Mouse (Mus musculus): ENCODE measurements around the gene Pycr2.
"Not testable (repeated sequence)": the region's sequence is repeated elsewhere in the genome, so short reads cannot be mapped to it uniquely, and the experiment has no call there.

The Pycr2 gene

DNA sequence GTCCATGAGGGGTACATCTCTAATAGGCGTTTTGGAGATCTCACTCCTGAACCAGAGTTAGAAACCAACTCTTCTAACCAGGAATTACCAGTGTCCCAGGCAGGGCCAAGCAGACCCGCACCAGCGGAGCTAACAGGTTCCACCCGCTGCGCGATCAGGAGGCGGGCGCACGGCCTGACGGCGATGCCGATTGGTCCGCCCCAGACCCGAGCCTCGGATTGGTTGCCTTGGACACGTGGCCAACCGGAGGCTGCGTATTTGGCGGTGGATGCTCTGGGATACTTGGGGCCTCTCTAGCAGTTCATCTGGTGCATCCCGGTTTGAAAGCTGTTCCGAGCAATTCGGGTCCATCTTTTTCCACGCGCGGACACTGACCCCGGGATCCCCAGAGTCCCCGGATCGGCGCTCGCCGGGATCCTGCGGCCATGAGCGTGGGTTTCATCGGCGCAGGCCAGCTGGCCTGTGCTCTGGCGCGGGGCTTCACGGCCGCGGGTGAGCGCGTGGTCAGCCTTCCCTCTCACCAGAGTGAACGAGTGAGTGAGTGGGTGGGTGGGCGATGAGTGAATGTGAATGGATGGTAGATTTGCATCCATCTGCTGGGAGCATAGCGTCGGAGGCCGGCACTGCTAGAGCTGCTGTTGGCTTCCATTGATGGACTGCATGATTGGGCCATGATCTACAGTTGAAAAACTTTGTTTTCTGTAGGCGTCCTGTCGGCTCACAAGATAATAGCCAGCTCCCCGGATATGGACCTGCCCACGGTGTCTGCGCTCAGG lies at the start of gene Pycr2:
TSS of gene Pycr2 (plus strand) at position 255 of the 776 bp plus-strand sequence.
- DNase-seq = peak; percentile 90 to 92

DNA sequence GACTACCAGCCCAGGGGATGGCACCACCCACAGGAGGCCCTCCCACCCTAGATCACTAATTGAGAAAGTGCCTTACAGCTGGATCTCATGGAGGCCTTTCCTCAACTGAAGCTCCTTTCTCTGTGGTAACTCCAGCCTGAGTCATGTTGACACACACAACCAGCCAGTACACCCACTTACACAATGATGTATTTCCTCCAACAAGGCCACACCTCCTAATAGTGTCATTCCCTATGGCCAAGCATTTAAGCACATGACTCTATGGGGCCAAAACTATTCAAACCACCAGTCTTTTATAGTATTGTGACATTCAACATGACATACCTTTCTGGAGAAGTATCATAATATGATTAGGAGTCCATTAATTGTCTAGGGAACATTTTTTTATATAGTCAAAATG lies 45.3 kb upstream of the Pycr2 start:
- DNase-seq = no peak

DNA sequence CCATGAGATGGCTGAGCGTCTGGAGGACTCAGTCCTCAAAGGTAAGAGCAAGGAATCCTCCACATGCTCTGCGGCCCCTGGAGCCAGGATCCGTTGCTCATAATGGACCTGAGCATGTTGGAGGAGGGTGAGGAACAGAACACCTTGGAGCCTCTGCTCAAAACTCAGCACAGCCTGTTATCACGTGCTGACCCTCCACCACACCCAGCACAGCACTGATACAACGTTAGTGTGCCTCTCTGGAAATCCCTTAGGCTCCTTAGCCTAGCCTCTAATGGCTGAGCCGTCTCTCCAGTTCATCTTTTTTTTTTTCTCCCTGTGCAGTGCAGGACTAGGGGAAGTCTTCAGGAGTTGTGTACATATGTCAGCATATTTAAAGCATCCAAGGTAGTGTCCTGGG lies 44.1 kb upstream of the Pycr2 start:
- DNase-seq = no peak

DNA sequence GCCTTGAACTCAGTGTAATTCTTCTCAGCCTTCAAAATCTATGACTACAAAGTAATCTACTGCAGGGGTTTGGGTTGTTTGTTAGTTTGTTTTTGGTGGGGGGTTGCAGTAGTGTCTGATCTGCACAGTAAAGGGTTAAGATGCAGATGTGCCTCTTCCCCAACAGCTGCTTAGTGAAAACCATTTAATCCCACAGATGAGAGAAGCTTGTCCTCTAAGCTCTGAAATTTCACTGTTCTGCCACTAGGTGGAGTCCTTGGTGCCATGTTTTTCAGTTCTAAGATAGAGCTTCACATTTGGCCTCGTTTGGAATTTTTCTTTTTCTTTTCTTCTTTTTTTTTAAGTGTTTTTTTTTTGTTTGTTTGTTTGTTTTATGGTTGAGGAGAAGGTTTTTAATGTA lies 40.5 kb upstream of the Pycr2 start:
- no peak for DNase-seq

DNA sequence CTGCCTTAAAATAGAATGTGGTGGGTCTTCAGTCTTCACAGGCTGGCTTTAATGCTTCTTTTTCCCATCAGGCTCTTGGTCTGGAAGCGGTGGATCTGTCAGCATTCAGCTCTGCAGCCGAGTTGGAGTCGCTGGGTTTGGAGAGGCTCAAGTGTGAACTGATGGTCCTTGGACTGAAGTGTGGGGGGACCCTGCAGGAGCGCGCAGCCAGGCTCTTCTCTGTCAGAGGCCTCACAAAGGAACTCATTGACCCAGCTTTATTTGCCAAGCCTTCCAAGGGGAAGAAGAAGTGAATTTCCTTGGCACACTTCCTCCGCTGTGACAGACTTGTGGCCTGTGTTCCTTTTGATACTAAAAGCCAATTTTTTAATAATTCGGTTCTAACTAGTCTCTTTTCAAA lies 38.1 kb upstream of the Pycr2 start:
- DNase-seq = no peak

DNA sequence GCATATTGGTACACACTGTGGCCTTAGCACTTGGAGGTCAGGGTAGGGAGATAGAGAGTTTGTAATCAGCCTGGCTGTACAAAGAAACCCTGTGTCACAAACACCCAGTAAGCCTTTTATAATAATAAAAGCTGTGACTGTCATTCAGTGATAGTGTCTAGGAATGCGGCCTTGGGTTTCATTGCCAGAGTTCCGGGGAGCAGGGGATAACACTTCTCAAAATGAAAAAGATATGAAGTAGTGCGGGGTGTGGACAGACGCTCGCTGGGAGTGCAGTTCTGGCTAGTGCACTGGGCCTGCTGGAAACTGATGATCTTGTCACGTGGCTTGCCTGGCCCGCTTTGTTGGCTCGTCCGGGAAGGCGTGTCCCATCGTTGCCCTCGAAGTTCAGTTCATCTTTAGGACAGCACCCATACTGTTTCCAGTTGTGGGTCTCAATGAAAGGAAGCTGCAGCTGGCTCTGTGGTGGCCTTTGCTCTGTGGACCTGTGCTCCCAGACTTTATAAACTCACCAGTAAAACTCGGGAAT lies 33.9 kb upstream of the Pycr2 start:
- no peak for DNase-seq

DNA sequence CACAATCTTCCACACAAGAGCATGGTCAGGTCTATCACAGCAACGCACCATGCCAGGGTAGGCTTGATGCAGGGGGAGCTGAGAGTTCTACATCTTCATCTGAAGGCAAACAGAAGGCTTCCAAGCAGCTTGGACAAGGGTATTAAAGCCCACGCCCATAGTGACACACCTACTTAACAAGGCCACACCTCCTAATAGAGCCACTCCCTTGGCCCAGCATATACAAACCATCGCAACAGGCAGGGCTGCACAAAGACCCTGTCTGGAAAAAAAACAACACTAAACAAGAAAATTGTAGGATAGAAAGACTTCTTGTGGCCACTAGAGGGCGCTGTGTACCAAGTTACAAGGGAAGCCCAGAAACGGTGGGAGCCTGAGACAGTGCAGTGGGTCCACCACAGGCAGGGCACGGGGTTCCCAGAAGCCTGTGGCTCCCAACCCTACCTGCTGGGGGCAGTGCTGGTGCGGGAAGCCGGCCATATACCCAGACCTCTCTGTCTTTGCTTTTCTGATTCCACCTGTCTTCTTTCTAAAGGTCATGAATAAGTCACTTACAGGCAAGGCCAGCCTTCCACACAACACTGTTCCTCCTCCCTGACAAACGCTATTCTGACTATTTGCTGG lies 30.1 kb upstream of the Pycr2 start:
- DNase-seq = peak; percentile 45 to 55

DNA sequence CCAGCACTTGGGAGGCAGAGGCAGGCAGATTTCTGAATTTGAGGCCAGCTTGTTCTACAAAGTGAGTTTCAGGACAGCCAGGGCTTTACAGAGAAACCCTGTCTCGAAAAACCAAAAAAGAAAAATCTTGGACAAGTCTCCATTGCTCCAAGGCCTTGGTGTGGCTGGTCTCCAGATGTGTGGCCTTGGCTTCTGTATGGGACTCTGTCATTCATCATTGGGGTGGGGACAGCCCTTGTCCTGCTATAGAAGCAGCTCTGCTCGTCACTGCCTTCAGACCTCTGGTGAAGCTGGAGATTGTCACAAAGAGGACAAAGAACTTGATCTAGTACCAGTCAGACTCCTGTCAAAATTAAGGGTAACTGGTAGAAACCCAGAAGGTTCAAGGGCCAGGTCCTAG lies 29.5 kb upstream of the Pycr2 start:
- DNase-seq = no peak

DNA sequence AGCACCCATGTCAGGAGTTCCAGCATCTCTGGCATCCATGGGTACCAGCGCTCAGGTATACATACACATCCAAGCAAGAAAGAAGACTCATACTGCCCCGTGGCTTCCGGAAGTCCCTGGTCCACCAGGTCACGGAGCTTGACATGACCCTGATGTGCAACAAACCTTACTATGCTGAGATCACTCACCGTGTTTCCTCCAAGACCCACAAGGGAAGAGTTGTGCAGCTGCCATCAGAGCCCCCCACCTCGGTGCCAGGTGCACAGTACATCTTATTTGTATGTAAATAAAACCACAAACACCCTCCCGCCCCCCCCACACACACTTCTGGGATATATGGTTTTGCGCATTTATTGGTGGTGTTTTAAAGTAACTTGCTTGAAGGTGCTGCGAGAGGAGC lies 29.0 kb upstream of the Pycr2 start:
- DNase-seq = peak; percentile 53 to 66

DNA sequence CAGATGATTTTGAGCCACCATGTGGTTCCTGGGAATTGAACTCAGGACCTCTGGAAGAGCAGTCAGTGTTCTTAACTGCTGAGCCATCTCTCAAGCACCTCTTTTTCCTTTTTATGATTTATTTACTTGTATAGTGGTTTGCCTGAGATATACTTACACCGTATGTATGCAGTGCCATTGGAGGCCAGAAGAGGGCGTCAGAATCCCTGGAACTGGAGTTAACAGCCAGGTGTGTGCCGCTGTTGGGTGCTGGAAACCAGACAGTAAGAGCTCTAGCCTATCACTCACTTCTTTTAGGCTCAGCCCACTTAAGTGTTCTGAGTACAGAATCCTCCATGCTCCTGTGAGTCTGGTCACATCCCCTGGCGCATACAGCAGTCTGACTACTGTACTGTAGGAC lies 26.6 kb upstream of the Pycr2 start:
- no peak for DNase-seq

DNA sequence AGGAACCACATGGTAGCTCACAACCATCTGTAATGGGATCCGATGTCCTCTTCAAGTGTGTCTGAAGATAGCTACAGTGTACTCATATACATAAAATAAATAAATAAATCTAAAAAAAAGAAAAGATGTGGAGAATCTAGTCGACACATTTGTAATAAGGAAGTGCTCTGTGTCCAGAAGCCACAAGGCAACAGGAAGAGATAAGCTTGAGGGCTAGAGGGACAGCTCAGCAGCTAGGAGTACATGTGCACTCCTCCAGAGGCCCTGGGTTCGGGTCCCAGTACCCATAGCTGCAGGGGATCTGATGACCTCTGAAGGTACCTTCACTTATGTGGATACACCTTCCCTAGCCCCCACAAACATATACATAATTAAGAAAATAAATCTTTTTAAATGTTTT lies 22.3 kb upstream of the Pycr2 start:
- no peak for DNase-seq

DNA sequence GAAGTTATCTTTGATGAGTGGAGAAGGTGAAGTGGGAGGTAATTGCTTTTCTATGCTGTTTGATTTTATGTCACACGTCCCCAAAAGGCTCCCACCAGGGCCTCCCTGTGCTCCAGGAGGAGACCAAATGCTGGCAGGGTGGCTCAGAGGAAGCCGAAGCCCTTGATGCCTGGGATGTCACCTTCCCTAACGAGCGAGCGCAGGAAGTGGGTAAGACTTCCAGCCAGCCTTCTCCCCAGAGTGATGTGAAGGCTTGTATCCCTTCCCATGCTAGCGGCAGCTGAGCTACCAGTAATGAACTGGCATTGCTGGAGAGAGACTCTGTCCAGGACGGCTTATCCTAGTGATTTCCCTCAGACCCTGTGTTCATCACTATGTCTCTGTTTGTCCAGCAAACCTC lies 20.4 kb upstream of the Pycr2 start:
- DNase-seq = peak in 1 of 2 experiments; percentile 42

DNA sequence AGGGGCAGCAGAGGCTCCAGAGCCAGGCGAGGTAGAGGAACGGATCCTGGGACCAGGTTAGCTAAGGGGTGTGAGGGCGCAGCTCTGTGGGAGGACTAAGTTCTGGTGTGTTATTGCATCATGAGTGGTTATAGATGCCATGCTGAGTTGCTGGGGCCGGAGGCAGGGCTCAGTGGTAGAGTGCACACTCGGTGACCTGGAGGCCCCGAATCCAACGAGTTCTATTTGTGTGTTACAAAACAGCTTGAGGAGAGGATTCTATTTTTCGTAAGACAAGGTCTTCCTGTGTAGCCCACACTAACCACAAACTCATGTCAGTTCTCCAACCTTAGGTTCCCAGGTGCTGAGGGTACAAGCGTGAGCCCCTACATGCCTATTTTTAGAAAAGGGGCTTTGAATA lies 19.6 kb upstream of the Pycr2 start:
- DNase-seq = peak; percentile 37 to 59

DNA sequence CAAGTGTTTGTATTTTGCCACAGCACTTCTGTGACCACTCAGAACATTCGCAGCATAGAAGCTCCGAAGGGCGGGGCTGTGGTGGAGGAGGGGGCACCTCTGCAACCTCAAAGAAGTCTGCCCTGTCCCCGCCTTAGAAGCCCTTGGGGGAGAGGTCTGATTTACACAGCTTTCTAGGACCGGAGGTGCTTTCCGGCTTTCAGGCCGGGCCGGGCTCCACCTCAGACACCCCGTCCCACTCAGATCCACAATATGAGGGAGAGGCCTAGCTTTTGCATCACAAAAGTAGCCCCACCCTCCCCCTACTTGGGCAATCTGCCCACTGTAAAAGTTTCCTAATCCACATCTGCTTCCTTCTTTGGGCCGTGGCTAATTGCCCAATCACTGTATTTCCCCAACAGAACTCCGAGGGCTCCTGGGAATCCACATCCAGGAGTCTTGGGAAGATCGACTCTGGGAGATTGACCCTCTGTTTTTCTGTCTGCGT lies 15.5 kb upstream of the Pycr2 start:
- DNase-seq = no peak

DNA sequence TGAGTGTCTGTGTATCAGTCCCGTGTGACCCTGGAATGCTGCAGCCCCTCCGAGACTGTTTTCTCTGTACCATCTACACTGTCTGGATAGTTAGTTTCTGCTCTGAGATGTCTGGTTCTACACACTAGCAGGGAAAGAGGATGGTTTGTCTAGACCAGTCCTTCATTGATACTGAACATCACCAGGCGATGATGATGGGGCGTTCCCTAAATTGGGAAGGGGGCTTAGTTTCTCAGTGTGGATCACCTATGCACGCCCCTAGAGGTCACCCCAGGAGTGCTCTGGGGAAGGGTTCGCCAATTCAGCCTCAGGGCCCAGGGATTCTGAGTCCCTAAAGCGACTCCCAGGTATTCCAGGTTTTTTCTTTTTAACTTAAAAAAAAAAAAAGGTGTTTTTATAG lies 14.9 kb upstream of the Pycr2 start:
- DNase-seq = no peak

DNA sequence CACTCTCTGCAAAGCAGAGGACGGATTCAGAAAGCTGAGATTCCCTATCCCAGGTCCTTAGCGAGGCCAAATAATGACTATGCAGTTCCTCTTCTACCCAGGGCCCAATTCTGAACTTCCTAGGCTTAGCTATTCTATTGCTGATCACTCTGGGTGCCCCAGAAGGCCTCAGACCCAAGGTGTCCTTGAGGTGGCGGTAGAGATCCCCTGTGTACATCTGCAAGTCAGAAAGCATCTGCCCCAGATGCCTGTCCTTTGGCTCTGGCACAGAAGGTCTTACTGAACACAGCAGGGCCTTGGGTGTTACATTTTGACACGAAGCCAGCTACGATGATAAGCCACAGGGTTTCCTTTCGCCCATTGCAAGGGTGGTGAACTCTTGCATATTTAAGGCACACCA lies 14.3 kb upstream of the Pycr2 start:
- peak in 1 of 2 experiments; percentile 52 for DNase-seq

DNA sequence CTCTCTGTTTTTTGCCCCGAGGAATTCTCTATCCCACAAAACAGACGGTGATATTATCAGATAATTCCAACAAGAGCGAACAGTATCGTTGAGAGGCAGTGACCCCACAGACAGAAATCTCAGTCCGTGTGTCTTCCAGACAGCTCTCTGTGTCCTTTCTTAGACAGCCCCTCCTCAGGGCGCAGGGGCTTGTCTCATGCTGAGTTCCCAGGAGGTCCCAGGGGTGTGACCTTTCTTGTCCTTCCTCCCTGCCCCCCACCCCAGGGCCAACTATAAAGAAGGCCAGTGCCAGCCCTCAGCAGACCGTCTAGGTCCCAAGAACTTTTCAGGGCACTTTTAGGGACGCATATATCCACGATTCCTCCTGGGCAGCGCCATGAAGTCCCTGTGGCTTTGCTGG lies 11.3 kb upstream of the Pycr2 start, which contains the start of gene Lefty2:
TSS of gene Lefty2 (plus strand) at position 301 of the 400 bp plus-strand sequence.
- DNase-seq = no peak

DNA sequence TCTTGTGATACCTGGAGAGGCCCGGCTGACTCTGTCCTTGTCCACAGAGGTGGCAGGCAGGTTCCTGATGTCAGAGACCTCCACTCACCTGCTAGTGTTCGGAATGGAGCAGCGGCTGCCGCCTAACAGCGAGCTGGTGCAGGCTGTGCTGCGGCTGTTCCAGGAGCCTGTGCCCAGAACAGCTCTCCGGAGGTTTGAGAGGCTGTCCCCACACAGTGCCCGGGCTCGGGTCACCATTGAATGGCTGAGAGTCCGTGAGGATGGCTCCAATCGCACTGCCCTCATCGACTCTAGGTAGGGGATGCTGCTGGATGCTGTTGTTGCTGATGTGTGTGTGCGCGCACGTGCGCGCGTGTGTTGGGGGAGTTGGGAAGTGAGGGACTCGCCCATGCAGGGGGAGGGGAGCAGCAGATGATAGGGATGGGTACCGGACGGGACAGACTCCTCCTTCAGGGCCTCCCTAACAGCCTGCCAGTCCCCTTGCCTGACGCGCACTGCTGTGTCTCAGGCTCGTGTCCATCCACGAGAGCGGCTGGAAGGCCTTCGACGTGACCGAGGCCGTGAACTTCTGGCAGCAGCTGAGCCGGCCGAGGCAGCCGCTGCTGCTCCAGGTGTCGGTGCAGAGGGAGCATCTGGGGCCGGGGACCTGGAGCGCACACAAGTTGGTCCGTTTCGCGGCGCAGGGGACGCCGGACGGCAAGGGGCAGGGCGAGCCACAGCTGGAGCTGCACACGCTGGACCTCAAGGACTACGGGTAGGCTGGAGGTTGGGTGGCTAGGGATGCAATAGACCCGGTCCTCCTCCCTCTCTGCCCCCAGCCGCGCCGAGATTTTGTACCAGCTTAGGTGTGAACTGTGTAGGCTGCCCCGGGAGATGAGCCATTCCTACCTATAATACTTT lies 9.8 kb upstream of the Pycr2 start:
- not testable (repeated sequence) for DNase-seq

DNA sequence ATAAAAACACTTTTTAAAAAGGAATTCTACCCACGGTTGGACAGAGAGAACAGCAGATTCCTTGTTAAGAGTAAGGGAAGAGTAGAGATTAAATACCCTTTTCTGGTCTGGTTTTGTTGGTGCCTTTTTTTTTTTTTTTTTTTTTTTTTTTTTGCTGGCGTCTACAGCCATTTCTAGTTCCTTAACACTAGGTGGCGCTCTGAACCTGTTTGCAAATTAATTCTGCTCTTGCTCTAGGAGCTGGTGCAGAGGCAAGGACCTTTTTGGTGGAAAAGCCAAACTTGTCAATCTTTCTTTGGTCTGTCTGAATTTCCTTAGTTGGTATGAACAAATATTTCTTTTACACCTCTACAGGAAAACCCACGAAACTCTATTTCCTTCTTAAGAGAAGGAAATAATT lies 3.0 kb upstream of the Pycr2 start:
- no peak for DNase-seq

DNA sequence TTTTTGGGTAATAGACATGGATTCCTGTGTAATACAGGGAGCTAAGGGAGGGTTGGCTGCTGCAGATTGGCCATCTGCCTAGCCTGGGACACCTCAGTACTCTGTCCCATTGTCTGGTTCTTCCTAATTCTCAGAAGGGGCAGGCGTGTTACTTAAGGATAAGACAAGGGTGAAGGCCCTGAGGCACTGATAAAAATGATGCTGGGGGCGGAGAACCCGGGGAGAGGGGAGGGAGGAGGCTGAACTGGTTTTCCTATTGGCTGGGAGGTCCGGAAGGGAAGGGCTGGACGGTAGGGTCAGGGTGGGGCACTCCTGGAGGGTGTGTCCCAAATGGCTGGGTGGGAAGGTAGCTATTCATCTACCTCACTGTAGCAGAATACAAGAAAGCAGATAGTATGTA lies 1.2 kb upstream of the Pycr2 start:
- no peak for DNase-seq

DNA sequence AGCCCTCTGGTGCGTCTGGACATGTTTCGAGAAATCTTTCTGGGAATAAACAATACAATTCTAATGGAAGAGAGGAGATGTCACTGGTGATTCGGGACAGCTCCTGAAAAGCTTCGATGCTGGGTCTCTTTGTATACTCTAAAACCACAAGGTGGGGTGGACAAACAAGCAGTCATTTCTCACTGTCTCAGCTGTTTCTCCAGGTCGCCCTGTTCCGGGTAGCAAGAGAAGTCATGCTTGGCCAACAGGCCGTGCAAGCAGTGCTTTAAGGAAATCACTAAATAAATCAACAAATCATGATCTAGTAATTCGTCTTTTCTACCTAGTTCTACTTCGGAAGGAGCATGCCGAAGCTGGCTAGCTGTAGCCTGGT lies 441 bp upstream of the Pycr2 start:
- no peak for DNase-seq

DNA sequence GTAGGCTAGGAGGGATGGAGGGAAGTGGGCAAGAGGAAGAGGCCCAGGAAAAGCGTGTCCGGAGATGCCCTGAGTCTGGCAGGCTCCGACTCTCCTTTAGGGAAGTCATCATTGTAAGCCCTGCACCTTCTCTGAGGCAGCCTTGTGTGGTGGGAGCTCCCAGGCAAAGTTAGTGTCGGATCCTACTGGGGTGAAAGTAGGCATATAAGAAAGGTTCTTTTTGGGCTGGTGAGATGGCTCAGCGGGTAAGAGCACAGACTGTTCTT lies 655 bp downstream of the Pycr2 start:
- DNase-seq = no peak

DNA sequence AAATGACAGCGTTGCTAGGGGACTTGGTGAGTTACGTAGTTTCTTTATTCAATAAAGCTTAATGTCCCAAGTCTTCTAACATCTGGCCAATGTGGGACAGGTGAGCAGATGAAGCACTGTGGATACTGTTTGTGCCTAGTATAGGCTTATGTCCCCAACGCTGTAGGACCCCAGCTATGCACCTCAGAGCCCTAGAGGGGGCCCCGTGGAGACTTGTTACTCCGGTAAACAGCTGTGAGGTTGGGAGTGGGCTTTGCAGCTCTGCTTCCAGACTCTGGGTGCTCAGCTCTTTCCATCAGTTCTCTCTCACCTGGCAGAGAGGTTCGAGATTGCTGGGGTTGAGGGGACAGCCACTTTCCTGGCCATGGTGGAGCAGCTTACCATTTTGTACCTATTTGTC lies 1.2 kb downstream of the Pycr2 start:
- no peak for DNase-seq

DNA sequence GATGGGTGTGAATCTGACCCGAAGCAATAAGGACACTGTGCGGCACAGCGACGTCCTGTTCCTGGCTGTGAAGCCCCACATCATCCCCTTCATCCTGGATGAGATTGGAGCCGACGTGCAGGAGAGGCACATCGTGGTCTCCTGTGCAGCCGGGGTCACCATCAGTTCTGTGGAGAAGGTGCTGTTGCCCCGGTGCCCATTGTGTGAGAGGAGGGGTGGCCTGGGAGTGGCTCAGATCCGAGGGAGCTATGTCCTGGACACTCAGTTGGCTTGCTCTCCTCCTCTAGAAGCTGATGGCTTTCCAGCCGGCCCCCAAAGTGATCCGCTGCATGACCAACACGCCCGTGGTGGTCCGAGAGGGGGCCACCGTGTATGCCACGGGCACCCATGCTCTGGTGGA lies 1.8 kb downstream of the Pycr2 start:
- DNase-seq = no peak
